Mouse (Mus musculus): ENCODE data around the gene Il2rb. TPM values are rescaled to one million over a fixed set of nuclear protein-coding genes. Genes with fewer than 3 reads are reported as not detected.

Gene Il2rb
- polyA plus RNA-seq, 1 experiment from 2014 or later = 2.1 TPM

GRCm38 (mm10) chr15:78541036-78541435, 46.0 kb upstream of the Il2rb start:
- H3K4me2 ChIP-seq (ENCODE audit: low read depth, low read length) = no peak overlapping the region

GRCm38 (mm10) chr15:78535723-78536421, 40.8 kb upstream of the Il2rb start:
- no peak overlapping the region for H3K27ac ChIP-seq (ENCODE audit: low read depth)
- TF ChIP-seq CTCF (IDR thresholded peaks at IDR 0.05; ENCODE audit: low read depth) (no peak), EP300 (IDR thresholded peaks at IDR 0.05; ENCODE audit: low read depth) (no peak)
- no peak overlapping the region for H3K4me3 ChIP-seq (ENCODE audit: low read depth, low read length)
- no peaks in the 10 kb centered on the region for H3K27me3 ChIP-seq (ENCODE audit: insufficient read depth, low read length)
- DNase-seq (no peak), ATAC-seq (no peak)
- H3K4me2 ChIP-seq (ENCODE audit: low read depth, low read length) = no peak overlapping the region
- H3K36me3 ChIP-seq (replicated peaks; ENCODE audit: insufficient read depth, low read length) = no peaks in the 10 kb centered on the region
- H3K4me1 ChIP-seq (ENCODE audit: insufficient read depth) = peaks cover 14% of the 10 kb centered on the region
- H3K9me3 ChIP-seq (ENCODE audit: low read length) = no peaks in the 10 kb centered on the region
- 64% methylated on average over 10 of the region's 10 CpGs for WGBS (ENCODE audit: insufficient replicate concordance)
- H3K9ac ChIP-seq (replicated peaks) = no peak overlapping the region

More at GRCm38 (mm10) chr15:78541036-78541435, 46.0 kb upstream of the Il2rb start:
- no peaks in the 10 kb centered on the region for H3K36me3 ChIP-seq (replicated peaks; ENCODE audit: insufficient read depth, low read length)
- H3K9me3 ChIP-seq (ENCODE audit: low read length) = no peaks in the 10 kb centered on the region
- ATAC-seq (no peak), DNase-seq (no peak)
- H3K27ac ChIP-seq (ENCODE audit: low read depth) = no peak overlapping the region
- H3K9ac ChIP-seq (replicated peaks) = no peak overlapping the region
- no peak overlapping the region for H3K4me3 ChIP-seq (ENCODE audit: low read depth, low read length)
- H3K4me1 ChIP-seq (ENCODE audit: insufficient read depth) = 0 out of 2 replicates have a peak, but pooled peaks cover 3% of the 10 kb centered on the region
- TF ChIP-seq EP300 (IDR thresholded peaks at IDR 0.05; ENCODE audit: low read depth) (no peak), CTCF (IDR thresholded peaks at IDR 0.05; ENCODE audit: low read depth) (no peak)
- 66% methylated on average over 3 of the region's 3 CpGs for WGBS (ENCODE audit: insufficient replicate concordance)
- H3K27me3 ChIP-seq (ENCODE audit: insufficient read depth, low read length) = 0 out of 2 replicates have a peak, but pooled peaks cover 4% of the 10 kb centered on the region

GRCm38 (mm10) chr15:78533346-78533835, 38.3 kb upstream of the Il2rb start:
- no peaks in the 10 kb centered on the region for H3K36me3 ChIP-seq (replicated peaks; ENCODE audit: insufficient read depth, low read length)
- H3K27me3 ChIP-seq (ENCODE audit: insufficient read depth, low read length) = no peaks in the 10 kb centered on the region
- H3K4me2 ChIP-seq (ENCODE audit: low read depth, low read length) = no peak overlapping the region
- no peak overlapping the region for H3K9ac ChIP-seq (replicated peaks)
- 71% methylated on average over 10 of the region's 10 CpGs for WGBS (ENCODE audit: insufficient replicate concordance)
- no peak for TF ChIP-seq EP300 (IDR thresholded peaks at IDR 0.05; ENCODE audit: low read depth)
- no peak for TF ChIP-seq CTCF (IDR thresholded peaks at IDR 0.05; ENCODE audit: low read depth)
- peak overlapping the region; percentile 88 for H3K27ac ChIP-seq (ENCODE audit: low read depth)
- H3K4me3 ChIP-seq (ENCODE audit: low read depth, low read length) = no peak overlapping the region
- ATAC-seq (no peak), DNase-seq (no peak)
- peaks cover 25% of the 10 kb centered on the region for H3K4me1 ChIP-seq (ENCODE audit: insufficient read depth)
- H3K9me3 ChIP-seq (ENCODE audit: low read length) = no peaks in the 10 kb centered on the region

GRCm38 (mm10) chr15:78532566-78533345, 37.7 kb upstream of the Il2rb start:
- Histone ChIP-seq H3K4me1 (ENCODE audit: insufficient read depth) (peaks cover 25% of the 10 kb centered on the region), H3K27ac (ENCODE audit: low read depth) (peak overlapping the region; percentile 88), H3K27me3 (ENCODE audit: insufficient read depth, low read length) (no peaks in the 10 kb centered on the region), H3K4me3 (ENCODE audit: low read depth, low read length) (no peak overlapping the region), H3K4me2 (ENCODE audit: low read depth, low read length) (peak overlapping the region; percentile 62), H3K9me3 (ENCODE audit: low read length) (no peaks in the 10 kb centered on the region), H3K36me3 (replicated peaks; ENCODE audit: insufficient read depth, low read length) (no peaks in the 10 kb centered on the region), H3K9ac (replicated peaks) (no peak overlapping the region)
- TF ChIP-seq CTCF (IDR thresholded peaks at IDR 0.05; ENCODE audit: low read depth) = no peak
- TF ChIP-seq EP300 (IDR thresholded peaks at IDR 0.05; ENCODE audit: low read depth) = peak; percentile 70
- 53% methylated on average over 10 of the region's 10 CpGs for WGBS (ENCODE audit: insufficient replicate concordance)
- DNase-seq = peak; percentile 41
- peak; percentile 62 for ATAC-seq

GRCm38 (mm10) chr15:78531901-78532469, 36.9 kb upstream of the Il2rb start:
- H3K27ac ChIP-seq (ENCODE audit: low read depth) = peak overlapping the region; percentile 88
- ATAC-seq (peak; percentile 90), DNase-seq (peak; percentile 91)
- H3K4me2 ChIP-seq (ENCODE audit: low read depth, low read length) = peak overlapping the region; percentile 62
- H3K27me3 ChIP-seq (ENCODE audit: insufficient read depth, low read length) = no peaks in the 10 kb centered on the region
- peak overlapping the region; percentile 21; the same call in 1 of the 2 replicates for H3K4me3 ChIP-seq (ENCODE audit: low read depth, low read length)
- H3K9ac ChIP-seq (replicated peaks) = peak overlapping the region; percentile 16; the same call in 1 of the 2 replicates
- peaks cover 25% of the 10 kb centered on the region for H3K4me1 ChIP-seq (ENCODE audit: insufficient read depth)
- no peaks in the 10 kb centered on the region for H3K9me3 ChIP-seq (ENCODE audit: low read length)
- WGBS (ENCODE audit: insufficient replicate concordance) = under 1% methylated on average over 25 of the region's 25 CpGs
- no peaks in the 10 kb centered on the region for H3K36me3 ChIP-seq (replicated peaks; ENCODE audit: insufficient read depth, low read length)
- TF ChIP-seq CTCF (IDR thresholded peaks at IDR 0.05; ENCODE audit: low read depth) = peak; percentile 97
- TF ChIP-seq EP300 (IDR thresholded peaks at IDR 0.05; ENCODE audit: low read depth) = no peak; the same call in 1 of the 2 replicates

- DNase-seq = no peak
- Histone ChIP-seq H3K36me3 (replicated peaks; ENCODE audit: insufficient read depth, low read length) (no peaks in the 10 kb centered on the region), H3K27ac (ENCODE audit: low read depth) (peak overlapping the region; percentile 88), H3K4me1 (ENCODE audit: insufficient read depth) (peaks cover 25% of the 10 kb centered on the region), H3K4me3 (ENCODE audit: low read depth, low read length) (no peak overlapping the region), H3K27me3 (ENCODE audit: insufficient read depth, low read length) (no peaks in the 10 kb centered on the region), H3K4me2 (ENCODE audit: low read depth, low read length) (peak overlapping the region; percentile 62), H3K9me3 (ENCODE audit: low read length) (no peaks in the 10 kb centered on the region), H3K9ac (replicated peaks) (peak overlapping the region; percentile 16; the same call in 1 of the 2 replicates)
- TF ChIP-seq EP300 (IDR thresholded peaks at IDR 0.05; ENCODE audit: low read depth) (no peak), CTCF (IDR thresholded peaks at IDR 0.05; ENCODE audit: low read depth) (no peak)
- ATAC-seq = no peak
- 75% methylated on average over 4 of the region's 4 CpGs for WGBS (ENCODE audit: insufficient replicate concordance)
These were observed 36.3 kb upstream of the Il2rb start for GRCm38 (mm10) chr15:78531451-78531720.

Data from liver, postnatal 0 days (tissue).